Mouse (Mus musculus) heart, embryonic 13.5 days (tissue): ENCODE data around the gene Tarsl2. TPM values are rescaled to one million over a fixed set of nuclear protein-coding genes. Genes with fewer than 3 reads are reported as not detected.

ENCODE experiments used
- ATAC-seq: fragments of 200-750 bp; cut with Nextera tagmentation; 2 replicates; pipeline ENCODE4 v1.8.0; 2017; ENCODE audit warnings: moderate TSS enrichment; ENCODE audit not compliant: insufficient number of reproducible peaks, low FRiP score, low TSS enrichment; ENCODE audit errors: extremely low read depth
- H3K27ac ChIP-seq: fragments of 300-500 bp; sonication (generic); replicated peaks from 2 replicates; pipeline ENCODE4 v1.5.1; 2015; ENCODE audit warnings: moderate library complexity, mild to moderate bottlenecking, inconsistent platforms
- H3K27me3 ChIP-seq: fragments of 300-500 bp; sonication (generic); replicated peaks from 2 replicates; pipeline ENCODE4 v1.6.1; 2015; ENCODE audit warnings: mild to moderate bottlenecking, inconsistent platforms
- H3K36me3 ChIP-seq: fragments of 300-500 bp; sonication (generic); 2 replicates; pipeline ENCODE4 v1.6.1; 2015; ENCODE audit warnings: mild to moderate bottlenecking, inconsistent platforms
- H3K4me1 ChIP-seq: fragments of 300-500 bp; sonication (generic); 2 replicates; pipeline ENCODE4 v1.6.1; 2015; ENCODE audit warnings: inconsistent platforms
- H3K4me2 ChIP-seq: fragments of 300-500 bp; sonication (generic); 2 replicates; pipeline ENCODE4 v1.6.1; 2015; ENCODE audit warnings: inconsistent platforms, mild to moderate bottlenecking, moderate library complexity
- H3K4me3 ChIP-seq: fragments of 300-500 bp; sonication (generic); 2 replicates; pipeline ENCODE4 v1.5.1; 2015; ENCODE audit warnings: moderate library complexity, mild to moderate bottlenecking, inconsistent platforms
- H3K9ac ChIP-seq: fragments of 300-500 bp; sonication (generic); 2 replicates; pipeline ENCODE4 v1.6.1; 2015; ENCODE audit warnings: inconsistent platforms, mild to moderate bottlenecking, moderate library complexity
- H3K9me3 ChIP-seq: fragments of 300-500 bp; sonication (generic); 2 replicates; pipeline ENCODE4 v1.6.1; 2016; ENCODE audit warnings: inconsistent platforms
- WGBS: fragments of 180-500 bp; shearing (Covaris S2); methylation state at CpG from one replicate; pipeline ENCODE4 v1.1.7; 2015; ENCODE audit warnings: mixed read lengths; 5-methylcytosine and 5-hydroxymethylcytosine counted together
- polyA plus RNA-seq: library from polyadenylated mRNA; unstranded; fragments of >200 nt; fragmentation: Nextera tagmentation; extraction: Ambion mirVana; gene quantifications from 2 replicates; pipeline ENCODE4 v1.2.1, GENCODE M21; 2015

The Tarsl2 gene
- polyA plus RNA-seq, 1 experiment from 2014 or later, result 14.7 TPM

DNA sequence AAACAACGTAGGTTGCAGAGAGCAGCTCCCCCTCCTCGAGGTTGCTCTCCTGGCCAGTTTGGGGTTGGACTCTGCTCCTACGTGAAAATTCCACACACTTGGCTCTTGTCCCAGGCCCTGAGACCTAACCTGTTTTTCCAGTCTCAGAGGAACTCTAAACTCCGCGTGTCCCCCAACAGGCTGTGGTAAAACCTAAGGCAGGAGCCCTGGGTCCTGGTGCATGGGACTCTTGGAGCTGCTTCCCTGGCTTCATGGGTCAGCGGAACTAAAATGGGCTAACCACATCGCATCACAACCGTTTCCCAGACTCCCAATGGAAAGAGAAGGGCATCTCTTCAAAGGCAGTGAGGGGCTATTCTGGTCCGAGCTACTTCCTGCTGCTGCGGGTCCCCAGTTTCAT lies 48.2 kb downstream of the Tarsl2 start:
- H3K4me2 ChIP-seq, result peak overlapping the region; percentile 88
- H3K9me3 ChIP-seq, result no peaks in the 10 kb centered on the region
- H3K36me3 ChIP-seq, result peaks cover 33% of the 10 kb centered on the region
- H3K27me3 ChIP-seq, result no peaks in the 10 kb centered on the region
- ATAC-seq, result 0 out of 2 replicates have a peak, but pooled peaks have one; percentile 23
- H3K27ac ChIP-seq, result peak overlapping the region; percentile 65
- 2% methylated on average over 10 of the region's 10 CpGs for WGBS
- H3K4me3 ChIP-seq, result peak overlapping the region; percentile 89
- H3K4me1 ChIP-seq, result peaks cover 17% of the 10 kb centered on the region
- H3K9ac ChIP-seq, result peak overlapping the region; percentile 91

DNA sequence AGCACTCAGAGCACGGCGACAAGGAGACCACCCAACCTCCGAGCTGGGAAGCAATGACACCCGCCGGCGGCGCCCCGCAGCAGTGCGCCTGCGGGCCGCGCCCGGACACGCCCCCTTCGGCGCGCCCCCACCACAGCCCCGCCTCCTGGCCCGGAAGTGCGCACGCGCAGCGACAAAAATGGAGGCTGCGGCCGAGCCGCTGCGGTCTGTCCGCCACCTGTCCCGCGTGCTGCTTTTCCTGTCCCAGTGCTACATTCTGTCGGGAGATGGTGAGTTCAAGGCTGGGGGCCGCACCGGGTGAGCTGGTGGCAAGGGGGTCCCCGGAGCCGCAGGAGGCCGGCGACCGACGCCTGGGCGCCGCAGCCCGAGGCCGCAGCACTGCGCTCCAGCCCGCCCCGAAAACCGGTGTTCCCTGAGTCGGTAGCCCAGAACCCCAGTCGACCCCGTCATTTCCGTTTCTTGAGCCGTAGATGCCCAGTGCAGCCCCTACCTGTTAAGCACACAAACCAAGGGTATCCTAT lies 48.7 kb downstream of the Tarsl2 start:
- Histone ChIP-seq H3K36me3 (peaks cover 33% of the 10 kb centered on the region), H3K4me3 (peak overlapping the region; percentile 89), H3K27me3 (no peaks in the 10 kb centered on the region), H3K9me3 (no peaks in the 10 kb centered on the region), H3K9ac (peak overlapping the region; percentile 91), H3K4me2 (peak overlapping the region; percentile 88), H3K4me1 (peaks cover 17% of the 10 kb centered on the region), H3K27ac (peak overlapping the region; percentile 65)
- under 1% methylated on average over 52 of the region's 52 CpGs for WGBS
- ATAC-seq, result peak; percentile 90

DNA sequence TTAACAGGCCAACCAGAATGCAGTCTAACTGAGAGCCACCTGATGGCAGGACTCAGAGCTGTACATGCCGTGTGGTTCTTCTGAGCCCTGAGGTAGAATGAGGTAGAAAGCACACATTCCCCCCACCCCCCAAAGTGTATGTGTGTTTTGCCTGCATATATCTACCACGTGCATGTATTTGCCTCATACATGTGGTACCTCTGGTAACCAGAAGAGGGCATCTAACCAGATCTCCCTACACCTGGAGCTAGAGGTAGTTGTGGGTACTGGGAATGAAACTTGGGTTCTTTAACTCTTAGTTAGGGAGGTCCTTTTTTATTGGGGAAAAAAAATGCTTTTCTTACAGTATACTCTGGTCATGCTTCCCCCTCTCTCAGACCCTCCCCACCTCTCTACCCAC lies 51.8 kb downstream of the Tarsl2 start:
- 51% methylated on average over 2 of the region's 2 CpGs for WGBS

DNA sequence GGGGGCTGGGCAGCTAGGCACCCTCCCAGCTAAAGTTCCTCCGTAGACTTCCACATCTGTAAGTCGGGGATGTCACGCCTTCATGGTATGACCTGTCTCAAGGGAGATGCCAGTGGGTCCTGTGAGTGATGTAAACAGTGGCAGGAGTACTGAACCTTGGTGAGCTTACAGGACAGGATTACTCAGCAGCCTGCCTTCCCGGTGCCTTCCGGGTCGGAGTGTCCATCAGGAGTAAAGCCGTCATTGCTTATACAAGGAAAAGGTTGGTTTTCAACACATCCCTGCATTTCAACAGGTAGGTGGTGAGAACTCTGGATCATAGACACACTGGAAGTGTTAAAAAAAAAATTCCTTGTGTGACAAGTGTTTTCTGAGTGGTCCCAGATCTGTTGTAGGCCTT lies 57.4 kb downstream of the Tarsl2 start:
- WGBS, result 76% methylated on average over 7 of the region's 7 CpGs
- Histone ChIP-seq H3K27ac (no peak overlapping the region), H3K9ac (no peak overlapping the region), H3K4me3 (no peak overlapping the region), H3K9me3 (no peaks in the 10 kb centered on the region), H3K4me1 (peaks cover 10% of the 10 kb centered on the region), H3K4me2 (no peak overlapping the region), H3K27me3 (peaks cover 4% of the 10 kb centered on the region), H3K36me3 (peaks cover 56% of the 10 kb centered on the region)
- no peak for ATAC-seq

More for the DNA sequence above, 51.8 kb downstream of the Tarsl2 start:
- peaks cover 60% of the 10 kb centered on the region for H3K36me3 ChIP-seq
- no peak for ATAC-seq
- H3K4me2 ChIP-seq, result no peak overlapping the region
- peaks cover 21% of the 10 kb centered on the region for H3K4me1 ChIP-seq
- no peak overlapping the region for H3K27ac ChIP-seq
- no peak overlapping the region for H3K9ac ChIP-seq
- no peak overlapping the region for H3K4me3 ChIP-seq
- H3K9me3 ChIP-seq, result no peaks in the 10 kb centered on the region
- H3K27me3 ChIP-seq, result no peaks in the 10 kb centered on the region

DNA sequence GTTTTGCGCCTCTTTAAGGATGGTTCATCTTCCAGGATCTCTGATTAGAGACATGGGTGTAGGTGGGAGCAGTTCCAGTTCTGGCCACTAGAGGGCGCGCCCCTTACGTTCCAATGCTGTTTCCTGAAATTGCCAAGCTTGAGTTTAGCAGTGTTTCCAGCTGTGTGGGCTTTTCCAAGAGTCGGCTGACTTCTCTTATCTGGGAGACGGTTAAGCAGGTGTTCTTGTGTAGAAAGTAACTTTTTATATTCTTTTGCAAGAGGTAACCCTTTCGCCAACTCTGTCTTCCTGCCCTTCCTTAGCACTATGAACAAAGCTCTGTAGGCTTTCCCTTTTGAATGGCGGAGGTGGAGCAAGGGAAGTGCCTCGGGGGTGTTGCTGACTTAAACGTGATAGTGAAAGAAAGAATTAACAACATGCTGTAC lies 60.1 kb downstream of the Tarsl2 start:
- H3K9ac ChIP-seq, result peak overlapping the region; percentile 74
- WGBS, result 8% methylated on average over 10 of the region's 10 CpGs
- H3K4me3 ChIP-seq, result peak overlapping the region; percentile 46
- peak overlapping the region; percentile 67 for H3K4me2 ChIP-seq
- H3K9me3 ChIP-seq, result no peaks in the 10 kb centered on the region
- H3K36me3 ChIP-seq, result peaks cover 29% of the 10 kb centered on the region
- peaks cover 7% of the 10 kb centered on the region for H3K4me1 ChIP-seq
- no peak overlapping the region for H3K27ac ChIP-seq
- peak; percentile 14; the same call in 1 of the 2 replicates for ATAC-seq
- peaks cover 5% of the 10 kb centered on the region for H3K27me3 ChIP-seq

DNA sequence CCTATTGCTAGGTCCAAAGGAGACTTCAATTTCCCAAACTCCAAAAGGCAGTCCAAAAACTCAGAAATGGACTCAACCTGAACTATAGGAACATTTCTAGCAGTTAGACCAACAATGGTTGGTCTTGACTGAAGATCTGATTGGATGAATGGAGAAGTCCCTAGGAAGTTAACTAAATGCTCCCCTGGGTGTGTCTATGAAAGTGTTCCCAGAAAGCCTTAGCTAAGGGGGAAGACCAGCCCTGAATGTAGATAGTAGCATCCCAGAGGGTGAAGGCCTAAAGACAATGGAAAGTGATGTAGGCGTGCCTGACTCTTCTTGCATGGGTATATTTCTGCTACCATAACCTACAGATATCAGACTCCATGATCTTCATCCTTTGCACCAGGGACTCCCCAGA lies 63.8 kb downstream of the Tarsl2 start:
- H3K27ac ChIP-seq, result no peak overlapping the region

DNA sequence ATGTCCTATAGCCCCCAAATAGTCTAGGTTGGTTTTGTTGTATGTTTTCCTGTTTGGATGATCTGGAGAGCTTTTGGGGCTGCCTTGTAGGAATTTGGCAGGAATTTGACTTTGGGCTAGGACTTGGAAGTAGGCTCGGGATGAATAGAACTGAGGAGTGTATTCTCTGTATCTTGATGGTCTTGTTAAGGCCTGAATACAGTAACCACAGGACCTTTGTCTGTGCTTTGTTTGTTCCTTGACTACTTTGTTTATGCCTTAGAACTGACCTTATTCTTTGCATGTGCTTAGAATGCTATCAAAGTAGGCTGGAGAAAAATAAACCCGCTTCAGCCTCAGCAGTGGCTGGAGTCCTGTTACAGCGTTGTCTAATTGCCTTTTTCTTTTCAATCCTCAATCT lies 65.6 kb downstream of the Tarsl2 start:
- peaks cover 3% of the 10 kb centered on the region; the same call in 1 of the 2 replicates for H3K4me1 ChIP-seq
- no peaks in the 10 kb centered on the region for H3K9me3 ChIP-seq
- peaks cover 5% of the 10 kb centered on the region for H3K27me3 ChIP-seq
- ATAC-seq, result no peak
- H3K9ac ChIP-seq, result no peak overlapping the region
- H3K4me3 ChIP-seq, result no peak overlapping the region
- WGBS, result 68% methylated on average over 3 of the region's 3 CpGs
- no peak overlapping the region for H3K27ac ChIP-seq
- H3K36me3 ChIP-seq, result no peaks in the 10 kb centered on the region
- no peak overlapping the region for H3K4me2 ChIP-seq

More for the DNA sequence above, 63.8 kb downstream of the Tarsl2 start:
- Histone ChIP-seq H3K4me1 (peaks cover 7% of the 10 kb centered on the region), H3K4me2 (no peak overlapping the region), H3K27me3 (peaks cover 5% of the 10 kb centered on the region), H3K9me3 (no peaks in the 10 kb centered on the region), H3K36me3 (no peaks in the 10 kb centered on the region), H3K9ac (no peak overlapping the region), H3K4me3 (no peak overlapping the region)
- no peak for ATAC-seq
- 90% methylated on average over 1 of the region's 1 CpGs for WGBS

DNA sequence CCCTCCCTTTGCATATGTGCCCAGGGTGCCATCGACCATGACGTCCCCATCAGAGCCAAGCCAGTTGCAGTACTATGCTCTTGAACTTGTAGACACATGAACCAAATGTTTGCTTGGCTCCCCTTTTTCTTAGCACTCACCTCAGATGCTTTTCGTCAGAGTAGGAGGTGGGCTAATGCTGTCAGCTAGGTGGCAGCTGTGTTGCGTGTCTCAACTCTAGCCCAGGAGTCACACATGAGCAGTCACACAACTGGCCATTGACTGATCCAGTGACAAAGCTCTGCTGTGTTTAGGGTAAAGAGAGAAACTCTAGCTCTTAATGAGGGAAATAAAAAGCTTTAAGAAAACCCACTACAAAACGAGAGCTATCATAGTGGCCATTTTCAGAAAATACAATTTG lies 69.1 kb downstream of the Tarsl2 start:
- no peaks in the 10 kb centered on the region for H3K4me1 ChIP-seq
- H3K9me3 ChIP-seq, result no peaks in the 10 kb centered on the region
- 58% methylated on average over 5 of the region's 5 CpGs for WGBS
- peaks cover 9% of the 10 kb centered on the region for H3K27me3 ChIP-seq
- no peak overlapping the region for H3K4me2 ChIP-seq
- ATAC-seq, result no peak
- no peak overlapping the region for H3K4me3 ChIP-seq
- H3K9ac ChIP-seq, result no peak overlapping the region
- H3K27ac ChIP-seq, result no peak overlapping the region
- no peaks in the 10 kb centered on the region for H3K36me3 ChIP-seq

DNA sequence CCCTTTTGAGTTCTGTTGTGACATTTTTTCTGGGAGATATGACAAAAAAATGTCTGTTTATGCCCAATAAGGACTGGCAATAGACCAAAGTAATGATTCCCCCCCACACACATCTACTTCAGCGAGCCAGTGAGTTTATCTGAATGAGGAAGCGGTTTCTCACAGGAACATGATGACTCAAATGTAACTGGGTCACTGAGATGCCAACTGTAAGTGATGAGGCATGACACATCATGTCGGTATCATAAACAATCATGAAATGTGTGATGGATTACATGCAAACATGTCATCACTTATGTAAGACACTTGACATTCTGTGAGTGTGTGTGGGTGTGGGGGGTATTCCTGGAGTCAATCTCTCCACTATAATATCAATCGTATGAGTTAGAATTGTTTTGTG lies 69.6 kb downstream of the Tarsl2 start:
- H3K9me3 ChIP-seq, result no peaks in the 10 kb centered on the region
- H3K36me3 ChIP-seq, result no peaks in the 10 kb centered on the region
- no peak overlapping the region for H3K9ac ChIP-seq
- peaks cover 9% of the 10 kb centered on the region for H3K27me3 ChIP-seq
- H3K4me2 ChIP-seq, result no peak overlapping the region
- no peak for ATAC-seq
- H3K27ac ChIP-seq, result no peak overlapping the region
- 50% methylated on average over 4 of the region's 4 CpGs for WGBS
- no peaks in the 10 kb centered on the region for H3K4me1 ChIP-seq
- H3K4me3 ChIP-seq, result no peak overlapping the region

DNA sequence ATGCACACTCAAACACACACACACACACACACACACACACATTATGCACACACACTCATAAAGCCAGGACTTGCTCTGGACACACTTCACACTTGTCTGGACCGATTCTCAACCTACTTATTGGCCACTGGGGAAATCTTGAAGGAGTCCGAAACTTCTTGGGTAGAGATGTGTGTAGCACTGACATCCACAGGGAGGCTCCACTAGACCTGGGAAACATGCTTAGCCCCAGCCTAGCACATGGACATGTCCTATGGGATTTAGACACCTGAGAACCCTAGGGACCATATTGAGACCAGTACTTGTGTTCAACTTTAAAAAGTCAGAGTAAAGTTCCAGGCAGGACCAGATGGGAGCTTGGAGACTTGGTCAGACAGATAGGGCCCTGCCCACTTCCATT lies 89.3 kb downstream of the Tarsl2 start:
- WGBS, result 71% methylated on average over 2 of the region's 2 CpGs
- ATAC-seq, result no peak

DNA sequence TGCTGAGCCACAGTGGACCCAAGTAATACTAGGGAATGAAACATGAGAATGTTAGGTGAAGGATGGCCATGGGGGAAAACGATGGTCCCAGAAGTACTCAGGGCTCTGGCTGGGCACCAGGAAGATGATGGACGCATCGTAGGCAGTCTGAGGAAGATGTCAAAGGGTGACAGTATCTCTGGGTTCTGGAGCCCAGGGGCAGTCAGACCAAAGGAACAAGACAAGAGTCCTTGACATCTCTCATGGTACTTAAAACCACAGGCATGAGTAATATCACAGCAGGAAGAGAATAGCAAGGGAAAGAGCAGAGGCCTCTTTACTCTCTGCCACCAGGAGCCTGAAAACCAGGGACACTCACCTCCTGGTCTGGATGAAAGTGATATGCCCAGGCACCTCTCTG lies 90.6 kb downstream of the Tarsl2 start:
- Histone ChIP-seq H3K4me3 (no peak overlapping the region), H3K4me1 (peaks cover 8% of the 10 kb centered on the region), H3K36me3 (no peaks in the 10 kb centered on the region), H3K9me3 (no peaks in the 10 kb centered on the region), H3K27me3 (peaks cover 10% of the 10 kb centered on the region; the same call in 1 of the 2 replicates), H3K9ac (no peak overlapping the region), H3K4me2 (no peak overlapping the region), H3K27ac (no peak overlapping the region)
- WGBS, result 85% methylated on average over 3 of the region's 3 CpGs
- ATAC-seq, result no peak

More for the DNA sequence above, 89.3 kb downstream of the Tarsl2 start:
- no peak overlapping the region for H3K9ac ChIP-seq
- no peak overlapping the region for H3K4me3 ChIP-seq
- H3K27me3 ChIP-seq, result peaks cover 10% of the 10 kb centered on the region; the same call in 1 of the 2 replicates
- H3K4me1 ChIP-seq, result peaks cover 8% of the 10 kb centered on the region
- H3K27ac ChIP-seq, result no peak overlapping the region
- H3K36me3 ChIP-seq, result no peaks in the 10 kb centered on the region
- H3K4me2 ChIP-seq, result no peak overlapping the region
- no peaks in the 10 kb centered on the region for H3K9me3 ChIP-seq
